Mouse (Mus musculus): ENCODE data around the gene Stag1.

GRCm38 (mm10) chr9:100602130-100602529 lies 4.5 kb downstream of the Stag1 start:
- TF ChIP-seq POLR2A (IDR thresholded peaks at IDR 0.05; ENCODE audit: insufficient read depth, low read depth, low read length): no peak
- TF ChIP-seq CTCF (IDR thresholded peaks at IDR 0.05; ENCODE audit: insufficient read depth, low read depth, low read length): no peak

All from olfactory bulb, adult 2 months (tissue).